Mouse (Mus musculus) heart, embryonic 12.5 days (tissue): ENCODE results near the gene Foxq1. TPM values are rescaled to one million over a fixed set of nuclear protein-coding genes. Genes with fewer than 3 reads are reported as not detected.

ENCODE experiments used
- ATAC-seq: fragments of 200-750 bp; cut with Nextera tagmentation; 2 replicates; pipeline ENCODE4 v1.8.0; 2017; ENCODE audit warnings: moderate TSS enrichment, moderate library complexity; ENCODE audit not compliant: insufficient number of reproducible peaks, low FRiP score
- H3K27ac ChIP-seq: fragments of 300-500 bp; sonication (generic); 2 replicates; pipeline ENCODE4 v1.5.1; 2016; ENCODE audit warnings: mild to moderate bottlenecking, moderate library complexity; ENCODE audit not compliant: poor library complexity, severe bottlenecking
- H3K27me3 ChIP-seq: fragments of 300-500 bp; sonication (generic); replicated peaks from 2 replicates; pipeline ENCODE4 v1.6.1; 2016; ENCODE audit warnings: mild to moderate bottlenecking, moderate library complexity
- H3K36me3 ChIP-seq: fragments of 300-500 bp; sonication (generic); 2 replicates; pipeline ENCODE4 v1.6.1; 2016; ENCODE audit warnings: mild to moderate bottlenecking, moderate library complexity
- H3K4me1 ChIP-seq: fragments of 300-500 bp; sonication (generic); replicated peaks from 2 replicates; pipeline ENCODE4 v1.6.1; 2016; ENCODE audit warnings: mild to moderate bottlenecking
- H3K4me2 ChIP-seq: fragments of 300-500 bp; sonication (generic); 2 replicates; pipeline ENCODE4 v1.6.1; 2016; ENCODE audit warnings: mild to moderate bottlenecking, moderate library complexity
- H3K4me3 ChIP-seq: fragments of 300-500 bp; sonication (generic); 2 replicates; pipeline ENCODE4 v1.5.1; 2016; ENCODE audit warnings: mild to moderate bottlenecking
- H3K9ac ChIP-seq: fragments of 300-500 bp; sonication (generic); 2 replicates; pipeline ENCODE4 v1.6.1; 2016; ENCODE audit warnings: mild to moderate bottlenecking, moderate library complexity
- H3K9me3 ChIP-seq: fragments of 300-500 bp; sonication (generic); replicated peaks from 2 replicates; pipeline ENCODE4 v1.6.1; 2016; ENCODE audit warnings: mild to moderate bottlenecking, moderate library complexity
- WGBS: fragments of 180-500 bp; shearing (Covaris S2); methylation state at CpG from one replicate; pipeline ENCODE4 v1.1.7; 2016; 5-methylcytosine and 5-hydroxymethylcytosine counted together
- polyA plus RNA-seq: library from polyadenylated mRNA; unstranded; fragments of >200 nt; fragmentation: Nextera tagmentation; extraction: Ambion mirVana; gene quantifications from 2 replicates; pipeline ENCODE4 v1.2.1, GENCODE M21; 2016

The Foxq1 gene
- polyA plus RNA-seq, 1 experiment from 2014 or later: 0.11 TPM

- Histone ChIP-seq H3K36me3 (no peaks in the 10 kb centered on the region), H3K27ac (no peak overlapping the region), H3K9me3 (no peaks in the 10 kb centered on the region), H3K9ac (no peak overlapping the region), H3K4me2 (no peak overlapping the region), H3K27me3 (peaks cover 48% of the 10 kb centered on the region), H3K4me1 (peaks cover 5% of the 10 kb centered on the region), H3K4me3 (no peak overlapping the region)
- ATAC-seq: no peak
- WGBS: 80% methylated on average over 10 of the region's 10 CpGs
Measured at GRCm38 (mm10) chr13:31572806-31573508, 17.0 kb downstream of the Foxq1 start.

DNA sequence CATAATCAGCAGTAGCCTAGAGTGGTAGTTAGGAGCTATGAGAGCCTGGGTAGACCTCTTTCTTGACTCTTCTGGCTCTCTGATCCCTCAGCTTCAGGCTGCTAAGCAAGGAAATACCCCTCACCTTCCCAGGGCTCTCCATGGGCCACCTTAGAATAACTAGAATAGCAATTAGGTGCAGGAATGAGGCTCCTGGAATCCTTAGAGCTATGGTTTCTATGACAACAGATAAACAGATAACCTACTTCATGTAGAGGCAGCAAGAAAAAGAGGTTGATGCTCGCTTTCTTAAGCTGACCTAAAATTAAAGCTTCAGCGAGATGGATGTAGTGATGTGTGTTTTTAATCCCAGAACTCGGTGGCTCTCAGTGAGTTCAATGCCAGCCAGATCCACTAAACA lies 18.7 kb downstream of the Foxq1 start:
- peaks cover 45% of the 10 kb centered on the region for H3K27me3 ChIP-seq
- ATAC-seq: no peak
- no peaks in the 10 kb centered on the region for H3K9me3 ChIP-seq
- H3K9ac ChIP-seq: no peak overlapping the region
- 0 out of 2 replicates have a peak, but pooled peaks cover 3% of the 10 kb centered on the region for H3K4me1 ChIP-seq
- WGBS: 72% methylated on average over 3 of the region's 3 CpGs
- no peaks in the 10 kb centered on the region for H3K36me3 ChIP-seq
- H3K4me2 ChIP-seq: no peak overlapping the region
- H3K27ac ChIP-seq: no peak overlapping the region
- no peak overlapping the region for H3K4me3 ChIP-seq

- H3K27me3 ChIP-seq: peaks cover 42% of the 10 kb centered on the region
Measured at GRCm38 (mm10) chr13:31576696-31577095, 20.8 kb downstream of the Foxq1 start.

GRCm38 (mm10) chr13:31577576-31577975 lies 21.6 kb downstream of the Foxq1 start:
- Histone ChIP-seq H3K9me3 (no peaks in the 10 kb centered on the region), H3K4me1 (0 out of 2 replicates have a peak, but pooled peaks cover 3% of the 10 kb centered on the region), H3K27me3 (peaks cover 45% of the 10 kb centered on the region), H3K9ac (no peak overlapping the region), H3K27ac (no peak overlapping the region), H3K4me3 (no peak overlapping the region), H3K4me2 (no peak overlapping the region), H3K36me3 (no peaks in the 10 kb centered on the region)
- 35% methylated on average over 6 of the region's 6 CpGs for WGBS
- peak; percentile 39; the same call in 1 of the 2 replicates for ATAC-seq

More at GRCm38 (mm10) chr13:31576696-31577095, 20.8 kb downstream of the Foxq1 start:
- ATAC-seq: no peak
- H3K4me1 ChIP-seq: 0 out of 2 replicates have a peak, but pooled peaks cover 3% of the 10 kb centered on the region
- no peaks in the 10 kb centered on the region for H3K9me3 ChIP-seq
- no peak overlapping the region for H3K4me3 ChIP-seq
- whole genome bisulfite sequencing: 73% methylated on average over 4 of the region's 4 CpGs
- no peak overlapping the region for H3K27ac ChIP-seq
- H3K4me2 ChIP-seq: no peak overlapping the region
- H3K36me3 ChIP-seq: no peaks in the 10 kb centered on the region
- H3K9ac ChIP-seq: no peak overlapping the region

DNA sequence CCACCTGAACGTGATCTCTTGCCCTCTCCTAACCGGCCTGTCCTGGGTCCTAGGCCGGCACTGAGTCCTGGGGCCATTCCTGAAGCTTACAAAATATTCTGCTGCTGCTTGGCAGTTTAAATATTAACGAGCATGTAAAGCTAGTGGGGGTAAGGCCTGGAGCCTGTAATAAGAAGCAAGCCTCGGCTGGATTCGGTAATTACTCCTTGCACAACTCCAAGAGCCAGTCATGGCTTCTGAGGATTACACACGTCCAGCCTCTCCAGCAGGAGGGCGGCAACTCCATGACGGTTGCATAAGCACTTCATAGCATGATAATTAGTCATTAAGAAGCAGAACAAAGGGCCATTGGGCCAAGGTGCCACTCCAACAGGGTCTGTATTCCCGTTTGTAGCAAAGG lies 22.5 kb downstream of the Foxq1 start:
- Histone ChIP-seq H3K9ac (no peak overlapping the region), H3K36me3 (no peaks in the 10 kb centered on the region), H3K4me1 (0 out of 2 replicates have a peak, but pooled peaks cover 3% of the 10 kb centered on the region), H3K4me3 (no peak overlapping the region), H3K27me3 (peaks cover 40% of the 10 kb centered on the region), H3K27ac (no peak overlapping the region), H3K9me3 (no peaks in the 10 kb centered on the region), H3K4me2 (no peak overlapping the region)
- ATAC-seq: no peak
- 75% methylated on average over 10 of the region's 10 CpGs for WGBS

DNA sequence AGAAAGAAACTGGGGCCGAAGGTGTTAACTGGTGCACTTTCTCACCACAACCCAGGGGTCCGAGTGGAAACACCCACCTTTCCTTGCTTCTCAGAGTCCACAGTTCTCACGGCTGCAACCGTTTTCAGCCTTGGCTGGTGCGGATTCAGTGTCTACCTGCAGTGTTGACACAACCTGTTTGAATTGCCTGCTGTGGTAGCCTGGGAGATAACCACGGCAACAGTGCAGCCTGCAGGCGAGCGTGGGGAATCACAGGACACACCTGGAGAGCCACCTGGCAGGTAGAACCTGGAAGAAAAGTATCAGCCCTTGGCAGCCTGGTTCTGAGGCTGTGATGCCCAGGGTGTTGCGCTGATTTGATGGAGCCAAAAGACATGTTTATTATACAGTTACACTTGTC lies 23.9 kb downstream of the Foxq1 start:
- no peak overlapping the region for H3K27ac ChIP-seq

DNA sequence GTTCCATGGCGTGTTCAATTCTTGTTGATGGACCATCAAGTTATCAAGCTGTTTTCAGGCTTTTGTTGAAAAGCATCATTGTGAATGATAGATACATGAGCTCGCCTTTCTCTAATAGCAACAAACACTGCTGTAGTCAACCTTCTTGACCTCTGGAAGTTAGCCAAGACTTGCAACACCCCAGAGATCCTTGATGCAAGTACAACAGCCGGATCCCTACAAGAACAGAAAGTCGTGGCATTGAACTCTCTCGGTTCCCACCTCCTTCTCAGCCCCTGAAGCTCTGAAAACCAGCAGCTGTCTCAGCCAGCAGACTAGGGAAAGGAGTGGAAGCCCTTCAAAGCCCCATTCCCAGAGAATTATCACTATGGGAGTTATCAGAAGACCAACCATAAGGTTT lies 31.4 kb downstream of the Foxq1 start:
- Histone ChIP-seq H3K4me3 (no peak overlapping the region), H3K4me1 (0 out of 2 replicates have a peak, but pooled peaks cover 2% of the 10 kb centered on the region), H3K27ac (no peak overlapping the region), H3K9me3 (no peaks in the 10 kb centered on the region), H3K4me2 (no peak overlapping the region), H3K36me3 (no peaks in the 10 kb centered on the region), H3K27me3 (peaks cover 1% of the 10 kb centered on the region; the same call in 1 of the 2 replicates), H3K9ac (no peak overlapping the region)
- WGBS: 54% methylated on average over 5 of the region's 5 CpGs
- ATAC-seq: no peak

More for the DNA sequence above, 23.9 kb downstream of the Foxq1 start:
- ATAC-seq: no peak
- H3K4me1 ChIP-seq: 0 out of 2 replicates have a peak, but pooled peaks cover 3% of the 10 kb centered on the region
- H3K4me2 ChIP-seq: no peak overlapping the region
- H3K36me3 ChIP-seq: no peaks in the 10 kb centered on the region
- no peaks in the 10 kb centered on the region for H3K9me3 ChIP-seq
- peaks cover 33% of the 10 kb centered on the region for H3K27me3 ChIP-seq
- WGBS: 56% methylated on average over 9 of the region's 9 CpGs
- no peak overlapping the region for H3K9ac ChIP-seq
- no peak overlapping the region for H3K4me3 ChIP-seq

GRCm38 (mm10) chr13:31599576-31599975 lies 43.6 kb downstream of the Foxq1 start:
- WGBS: 69% methylated on average over 5 of the region's 5 CpGs
- Histone ChIP-seq H3K9me3 (no peaks in the 10 kb centered on the region), H3K4me1 (no peaks in the 10 kb centered on the region), H3K4me2 (no peak overlapping the region), H3K4me3 (no peak overlapping the region), H3K27ac (no peak overlapping the region), H3K27me3 (peaks cover 7% of the 10 kb centered on the region; the same call in 1 of the 2 replicates), H3K9ac (no peak overlapping the region), H3K36me3 (no peaks in the 10 kb centered on the region)
- no peak for ATAC-seq

DNA sequence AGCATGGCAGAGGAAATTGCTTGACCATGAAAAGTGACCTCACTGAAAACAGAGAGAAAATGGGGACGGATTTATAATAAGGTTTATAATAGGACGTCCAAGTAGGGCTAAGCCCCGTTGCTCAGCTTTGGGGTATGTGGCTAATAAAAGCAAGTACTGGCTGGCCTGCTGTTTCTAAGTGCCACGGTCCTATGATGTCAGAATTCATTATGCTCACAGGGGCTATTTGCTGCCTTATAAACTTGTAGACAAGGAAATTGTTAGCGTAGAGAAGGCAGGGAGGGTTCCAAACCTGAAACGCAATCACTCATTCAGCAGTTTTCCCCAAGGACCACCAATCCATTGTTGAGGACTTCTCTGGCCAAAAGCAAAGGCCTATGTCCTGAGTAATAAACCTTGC lies 48.0 kb downstream of the Foxq1 start:
- H3K9ac ChIP-seq: no peak overlapping the region
- H3K27me3 ChIP-seq: peaks cover 19% of the 10 kb centered on the region
- no peak overlapping the region for H3K4me3 ChIP-seq
- 85% methylated on average over 6 of the region's 6 CpGs for WGBS
- no peak overlapping the region for H3K4me2 ChIP-seq
- no peaks in the 10 kb centered on the region for H3K36me3 ChIP-seq
- no peaks in the 10 kb centered on the region for H3K9me3 ChIP-seq
- ATAC-seq: no peak
- no peak overlapping the region for H3K27ac ChIP-seq
- H3K4me1 ChIP-seq: no peaks in the 10 kb centered on the region

Other genes starting within 250 kb of the Foxq1 start
- gene A530084C06Rik, start 3.2 kb downstream of the Foxq1 start, polyA plus RNA-seq: not detected in 2 replicates
- gene Foxf2, start 69.7 kb downstream of the Foxq1 start, polyA plus RNA-seq: 0.18 TPM in 1 of 2 replicates, not detected in the other